Mouse (Mus musculus): ENCODE measurements around the gene Usp31.

GRCm38 (mm10) chr7:121685140-121685984, 21.7 kb downstream of the Usp31 start:
- TF ChIP-seq CTCF (IDR thresholded peaks at IDR 0.05; ENCODE audit: borderline replicate concordance, extremely low read depth, insufficient read depth, insufficient read length) (no peak), POLR2A (IDR thresholded peaks at IDR 0.05; ENCODE audit: borderline replicate concordance, extremely low read depth, insufficient read depth, insufficient read length, poor library complexity, severe bottlenecking) (no peak)

All from brain, embryonic 14.5 days (tissue).